Mouse (Mus musculus): ENCODE measurements around the gene Ywhag. TPM values are rescaled to one million over a fixed set of nuclear protein-coding genes. Genes with fewer than 3 reads are reported as not detected.

Ywhag gene
- polyA plus RNA-seq, 1 experiment = 56.5 TPM

DNA sequence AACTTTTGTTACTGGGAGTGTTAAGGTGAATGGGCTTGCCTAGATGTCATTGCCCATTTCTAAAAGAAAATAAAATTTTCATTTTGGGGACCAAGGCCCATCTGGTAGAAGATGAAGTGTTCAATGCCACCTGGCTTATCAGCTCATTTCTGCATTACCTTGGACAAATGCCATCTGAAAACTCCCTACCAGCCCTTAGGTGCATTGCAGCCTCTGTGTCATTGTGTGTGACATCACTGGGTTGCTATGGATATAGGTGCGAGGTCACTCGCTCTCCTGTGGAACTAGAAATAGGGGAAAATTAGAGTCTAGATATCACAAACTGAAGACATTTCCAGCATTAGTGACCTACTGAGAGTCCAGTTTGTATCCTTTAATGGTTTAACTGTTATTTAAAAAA, 2.1 kb downstream of the Ywhag start:
- DNase-seq = no peak
- H3K27ac ChIP-seq (ENCODE audit: control insufficient read depth, insufficient read depth, low read length) = no peak overlapping the region
- peaks cover 9% of the 10 kb centered on the region; the same call in 1 of the 2 replicates for H3K36me3 ChIP-seq (ENCODE audit: control insufficient read depth, insufficient read depth, low read length)
- WGBS = 86% methylated on average over 2 of the region's 2 CpGs
- peaks cover 5% of the 10 kb centered on the region for H3K4me1 ChIP-seq (replicated peaks; ENCODE audit: control insufficient read depth, insufficient read depth, low read length)
- no peak overlapping the region for H3K4me3 ChIP-seq (ENCODE audit: control insufficient read depth, insufficient read depth, low read length)
- no peak for TF ChIP-seq CTCF (IDR thresholded peaks at IDR 0.05; ENCODE audit: borderline replicate concordance, control insufficient read depth, extremely low read depth, insufficient read depth, low read length, poor library complexity)
- no peaks in the 10 kb centered on the region for H3K27me3 ChIP-seq (ENCODE audit: control insufficient read depth, insufficient read depth, low read length)

DNA sequence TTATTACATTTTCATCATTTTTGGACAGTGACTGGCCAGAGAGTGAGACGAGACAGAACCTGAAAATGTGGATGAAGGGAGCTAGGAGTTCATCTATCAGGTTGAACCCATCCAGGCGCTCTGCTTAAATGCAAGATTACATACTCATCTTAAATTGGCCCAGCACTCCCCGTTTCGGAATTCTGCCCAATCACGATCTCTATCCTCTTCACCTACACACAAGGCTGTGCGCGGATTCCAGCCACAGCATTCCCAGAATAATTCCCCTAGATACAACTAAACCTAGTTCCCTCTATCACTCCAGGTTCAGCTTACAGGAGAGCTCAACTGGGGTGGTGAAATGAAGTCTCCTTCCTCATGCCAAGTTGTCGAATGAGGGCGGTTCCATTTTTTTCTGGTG, 2.9 kb downstream of the Ywhag start:
- H3K4me1 ChIP-seq (replicated peaks; ENCODE audit: control insufficient read depth, insufficient read depth, low read length) = peaks cover 5% of the 10 kb centered on the region
- TF ChIP-seq POLR2A (IDR thresholded peaks at IDR 0.05; ENCODE audit: control insufficient read depth, extremely low read depth, insufficient read depth, low read length, poor library complexity) = no peak
- TF ChIP-seq CTCF (IDR thresholded peaks at IDR 0.05; ENCODE audit: borderline replicate concordance, control insufficient read depth, extremely low read depth, insufficient read depth, low read length, poor library complexity) = no peak
- DNase-seq = no peak
- WGBS = 94% methylated on average over 9 of the region's 9 CpGs
- H3K27ac ChIP-seq (ENCODE audit: control insufficient read depth, insufficient read depth, low read length) = no peak overlapping the region
- no peaks in the 10 kb centered on the region for H3K27me3 ChIP-seq (ENCODE audit: control insufficient read depth, insufficient read depth, low read length)
- no peak overlapping the region for H3K4me3 ChIP-seq (ENCODE audit: control insufficient read depth, insufficient read depth, low read length)
- H3K36me3 ChIP-seq (ENCODE audit: control insufficient read depth, insufficient read depth, low read length) = peaks cover 13% of the 10 kb centered on the region; the same call in 1 of the 2 replicates

DNA sequence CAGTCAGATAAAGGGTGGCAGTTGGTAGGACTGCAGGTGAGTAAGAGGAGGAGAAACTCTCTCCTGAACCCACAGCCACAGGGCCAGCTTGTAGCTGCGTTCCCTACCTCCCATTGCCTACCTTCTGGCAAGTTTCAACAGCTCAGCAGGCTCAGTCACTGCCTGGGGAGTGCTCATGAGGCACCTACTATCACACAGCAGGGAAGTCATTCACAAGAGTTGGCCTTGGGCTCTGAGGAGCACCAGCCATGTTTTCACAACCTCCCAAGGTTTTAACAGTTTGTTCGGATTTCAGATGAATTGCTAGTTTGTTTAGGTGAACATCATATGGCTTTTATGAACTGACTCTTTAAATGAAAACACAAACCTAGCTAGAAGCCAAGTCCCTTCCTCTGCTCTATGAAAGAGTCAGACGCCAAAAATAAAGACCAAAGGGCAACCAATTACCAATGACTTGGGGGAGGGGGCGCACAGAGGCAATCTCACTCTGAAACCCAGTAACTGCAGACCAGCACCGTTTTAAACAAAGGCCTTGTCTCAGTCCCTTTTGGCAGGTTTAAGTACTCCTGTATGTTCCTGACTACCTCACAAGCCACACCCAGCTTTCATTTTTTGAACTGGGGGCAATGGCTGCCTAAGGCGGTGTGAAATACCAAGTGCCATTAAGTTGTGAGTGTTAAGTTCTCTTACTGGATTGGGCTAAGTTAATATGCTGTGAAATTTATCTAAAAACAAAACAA, 4.6 kb downstream of the Ywhag start:
- TF ChIP-seq CTCF (IDR thresholded peaks at IDR 0.05; ENCODE audit: borderline replicate concordance, control insufficient read depth, extremely low read depth, insufficient read depth, low read length, poor library complexity) (no peak), POLR2A (IDR thresholded peaks at IDR 0.05; ENCODE audit: control insufficient read depth, extremely low read depth, insufficient read depth, low read length, poor library complexity) (no peak)
- H3K36me3 ChIP-seq (ENCODE audit: control insufficient read depth, insufficient read depth, low read length) = peaks cover 13% of the 10 kb centered on the region; the same call in 1 of the 2 replicates
- H3K27me3 ChIP-seq (ENCODE audit: control insufficient read depth, insufficient read depth, low read length) = no peaks in the 10 kb centered on the region
- H3K4me1 ChIP-seq (replicated peaks; ENCODE audit: control insufficient read depth, insufficient read depth, low read length) = 0 out of 2 replicates have a peak, but pooled peaks cover 2% of the 10 kb centered on the region
- H3K27ac ChIP-seq (ENCODE audit: control insufficient read depth, insufficient read depth, low read length) = no peak overlapping the region
- no peak overlapping the region for H3K4me3 ChIP-seq (ENCODE audit: control insufficient read depth, insufficient read depth, low read length)
- 93% methylated on average over 6 of the region's 6 CpGs for WGBS
- DNase-seq = no peak

DNA sequence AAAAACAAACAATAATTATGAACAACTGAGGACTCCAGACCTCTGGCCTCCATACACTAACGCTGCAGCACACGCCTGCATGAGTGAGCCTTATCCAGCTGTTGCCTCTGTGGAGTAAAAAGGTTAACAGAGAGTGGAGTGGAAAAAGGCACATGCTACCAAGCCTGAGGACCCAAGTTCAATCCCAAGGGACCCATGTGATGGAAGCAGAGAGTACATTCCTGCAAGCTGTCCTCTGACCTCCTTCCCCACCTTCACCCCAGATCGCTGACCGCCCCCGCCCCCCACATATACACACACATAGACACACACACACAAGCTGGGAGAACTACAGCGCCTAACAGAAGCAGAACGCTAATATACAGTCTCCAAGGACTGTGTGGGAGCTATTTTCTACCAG, 10.5 kb downstream of the Ywhag start:
- no peak for TF ChIP-seq CTCF (IDR thresholded peaks at IDR 0.05; ENCODE audit: borderline replicate concordance, control insufficient read depth, extremely low read depth, insufficient read depth, low read length, poor library complexity)
- no peak overlapping the region for H3K4me3 ChIP-seq (ENCODE audit: control insufficient read depth, insufficient read depth, low read length)
- peaks cover 20% of the 10 kb centered on the region for H3K36me3 ChIP-seq (ENCODE audit: control insufficient read depth, insufficient read depth, low read length)
- WGBS = 98% methylated on average over 7 of the region's 7 CpGs
- DNase-seq = no peak
- no peaks in the 10 kb centered on the region for H3K27me3 ChIP-seq (ENCODE audit: control insufficient read depth, insufficient read depth, low read length)
- H3K27ac ChIP-seq (ENCODE audit: control insufficient read depth, insufficient read depth, low read length) = no peak overlapping the region
- H3K4me1 ChIP-seq (replicated peaks; ENCODE audit: control insufficient read depth, insufficient read depth, low read length) = 0 out of 2 replicates have a peak, but pooled peaks cover 2% of the 10 kb centered on the region

DNA sequence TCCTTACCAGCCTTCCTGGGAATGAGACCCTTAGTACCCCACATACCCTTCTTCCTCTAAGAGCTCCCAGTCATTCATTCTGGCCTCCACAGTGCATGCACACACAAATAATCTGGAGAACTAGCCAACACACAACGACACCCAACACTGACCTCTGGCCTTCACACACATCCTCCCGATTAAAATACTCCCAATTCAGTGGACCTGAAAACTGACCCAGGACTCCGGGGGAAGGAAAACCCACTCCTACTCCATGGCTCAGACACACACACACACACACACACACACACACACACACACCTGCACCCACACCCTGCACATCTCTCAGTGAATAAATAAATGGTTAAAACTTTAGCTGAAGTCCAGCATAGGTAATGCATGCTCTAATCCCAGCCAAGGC, 14.5 kb downstream of the Ywhag start:
- WGBS = 88% methylated on average over 3 of the region's 3 CpGs
- no peak for DNase-seq
- Histone ChIP-seq H3K27ac (ENCODE audit: control insufficient read depth, insufficient read depth, low read length) (no peak overlapping the region), H3K36me3 (ENCODE audit: control insufficient read depth, insufficient read depth, low read length) (peaks cover 15% of the 10 kb centered on the region), H3K27me3 (ENCODE audit: control insufficient read depth, insufficient read depth, low read length) (no peaks in the 10 kb centered on the region), H3K4me1 (replicated peaks; ENCODE audit: control insufficient read depth, insufficient read depth, low read length) (no peaks in the 10 kb centered on the region), H3K4me3 (ENCODE audit: control insufficient read depth, insufficient read depth, low read length) (no peak overlapping the region)
- TF ChIP-seq POLR2A (IDR thresholded peaks at IDR 0.05; ENCODE audit: control insufficient read depth, extremely low read depth, insufficient read depth, low read length, poor library complexity) (no peak), CTCF (IDR thresholded peaks at IDR 0.05; ENCODE audit: borderline replicate concordance, control insufficient read depth, extremely low read depth, insufficient read depth, low read length, poor library complexity) (no peak)

DNA sequence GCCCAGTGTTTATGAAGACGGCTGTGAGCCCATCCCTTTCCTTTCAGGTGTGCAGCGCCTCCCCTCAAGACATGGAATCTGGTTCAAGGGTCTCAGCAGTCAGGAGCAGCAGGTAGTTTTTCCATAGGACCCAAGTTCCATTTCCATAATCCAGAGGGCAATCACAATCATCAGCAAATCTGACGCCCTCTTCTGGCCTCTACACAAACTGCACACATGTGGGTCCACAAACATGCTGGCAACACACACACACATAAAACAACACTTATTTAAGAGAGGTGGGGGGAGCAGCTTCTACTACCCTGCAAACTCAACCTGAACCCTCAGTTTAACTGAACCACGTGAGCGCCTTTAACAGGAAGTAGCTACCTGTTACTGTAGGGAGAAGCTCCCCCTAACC, 15.8 kb downstream of the Ywhag start:
- WGBS = 96% methylated on average over 5 of the region's 5 CpGs

DNA sequence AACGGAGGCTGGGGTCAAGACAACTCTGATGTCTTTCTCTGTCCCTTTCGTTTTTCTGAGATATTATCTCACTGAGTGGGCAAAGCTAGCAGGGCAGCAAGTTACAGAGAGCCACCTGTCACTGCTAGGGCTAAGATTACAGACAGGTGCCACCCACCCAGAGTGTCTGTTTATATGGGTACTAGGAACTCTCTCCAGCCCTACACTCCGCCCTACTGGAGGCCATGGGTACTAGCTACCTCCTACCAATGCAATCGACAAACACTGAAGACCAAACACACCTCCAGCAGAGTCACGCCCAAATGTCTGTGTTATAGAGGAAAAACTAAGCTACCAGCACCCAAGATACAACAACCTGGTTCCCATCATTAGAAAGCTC, 16.4 kb downstream of the Ywhag start:
- Histone ChIP-seq H3K4me1 (replicated peaks; ENCODE audit: control insufficient read depth, insufficient read depth, low read length) (peaks cover 11% of the 10 kb centered on the region), H3K27ac (ENCODE audit: control insufficient read depth, insufficient read depth, low read length) (no peak overlapping the region), H3K36me3 (ENCODE audit: control insufficient read depth, insufficient read depth, low read length) (peaks cover 15% of the 10 kb centered on the region), H3K4me3 (ENCODE audit: control insufficient read depth, insufficient read depth, low read length) (no peak overlapping the region), H3K27me3 (ENCODE audit: control insufficient read depth, insufficient read depth, low read length) (no peaks in the 10 kb centered on the region)
- no peak for DNase-seq
- WGBS = 95% methylated on average over 5 of the region's 5 CpGs
- TF ChIP-seq CTCF (IDR thresholded peaks at IDR 0.05; ENCODE audit: borderline replicate concordance, control insufficient read depth, extremely low read depth, insufficient read depth, low read length, poor library complexity) (no peak), POLR2A (IDR thresholded peaks at IDR 0.05; ENCODE audit: control insufficient read depth, extremely low read depth, insufficient read depth, low read length, poor library complexity) (no peak)

More for the DNA sequence above, 15.8 kb downstream of the Ywhag start:
- Histone ChIP-seq H3K27me3 (ENCODE audit: control insufficient read depth, insufficient read depth, low read length) (no peaks in the 10 kb centered on the region), H3K4me3 (ENCODE audit: control insufficient read depth, insufficient read depth, low read length) (no peak overlapping the region), H3K27ac (ENCODE audit: control insufficient read depth, insufficient read depth, low read length) (no peak overlapping the region), H3K36me3 (ENCODE audit: control insufficient read depth, insufficient read depth, low read length) (peaks cover 15% of the 10 kb centered on the region), H3K4me1 (replicated peaks; ENCODE audit: control insufficient read depth, insufficient read depth, low read length) (peaks cover 6% of the 10 kb centered on the region)
- TF ChIP-seq POLR2A (IDR thresholded peaks at IDR 0.05; ENCODE audit: control insufficient read depth, extremely low read depth, insufficient read depth, low read length, poor library complexity) = no peak
- no peak for TF ChIP-seq CTCF (IDR thresholded peaks at IDR 0.05; ENCODE audit: borderline replicate concordance, control insufficient read depth, extremely low read depth, insufficient read depth, low read length, poor library complexity)
- DNase-seq = no peak
